Mouse (Mus musculus): ENCODE data around the gene Gm20741.

DNA sequence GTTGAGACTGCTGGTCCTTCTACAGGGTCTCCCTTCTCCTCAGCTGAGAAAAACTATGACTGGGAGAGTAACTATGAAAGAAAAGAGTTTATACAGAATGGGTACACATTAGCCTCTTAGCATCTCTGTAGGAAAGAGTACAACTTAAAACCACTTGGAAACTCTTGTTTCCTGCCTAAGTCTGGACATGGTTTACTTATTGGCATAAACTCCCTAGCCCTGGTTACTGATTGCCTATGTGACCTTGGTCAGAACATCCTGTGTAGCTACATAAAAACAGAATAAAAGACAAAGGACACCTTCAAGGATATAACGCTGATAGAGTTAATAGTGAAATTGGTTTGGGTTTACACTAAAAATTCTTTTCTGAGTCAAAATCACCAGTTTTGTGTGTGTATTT is 35.3 kb upstream of the Gm20741 start:
- no peak for TF ChIP-seq EP300 (IDR thresholded peaks at IDR 0.05; ENCODE audit: insufficient read depth, low read depth, low read length)
- no peak for TF ChIP-seq CTCF (IDR thresholded peaks at IDR 0.05; ENCODE audit: low read depth, low read length)
- no peak for TF ChIP-seq POLR2A (IDR thresholded peaks at IDR 0.05; ENCODE audit: insufficient read depth, low read length)

All from ES-Bruce4 (cell line).